Mouse (Mus musculus): Measurements from ENCODE around the gene Slc4a3.

GRCm38 (mm10) chr1:75518427-75518826, 27.6 kb upstream of the Slc4a3 start:
- TF ChIP-seq CTCF (IDR thresholded peaks at IDR 0.05; ENCODE audit: insufficient read depth, low read length) (no peak), POLR2A (IDR thresholded peaks at IDR 0.05; ENCODE audit: borderline replicate concordance, extremely low read depth, low read depth, low read length) (no peak)
